Mouse (Mus musculus) embryonic facial prominence, embryonic 15.5 days (tissue): ENCODE measurements around the gene Trp53inp2. TPM values are rescaled to one million over a fixed set of nuclear protein-coding genes. Genes with fewer than 3 reads are reported as not detected.

ENCODE experiments used
- microRNA counts: library from miRNA; unstranded; fragments of <30 nt; microRNA quantifications from one replicate; lab custom pipeline; 2016
- microRNA-seq: library from miRNA; unstranded; fragments of <30 nt; microRNA quantifications from one replicate; pipeline ENCODE4, GENCODE M21; 2016; ENCODE audit warnings: borderline number of aligned reads
- polyA plus RNA-seq: library from polyadenylated mRNA; unstranded; fragments of >200 nt; fragmentation: Nextera tagmentation; extraction: Ambion mirVana; gene quantifications from 2 replicates; pipeline ENCODE4 v1.2.1, GENCODE M21; 2015

Gene Trp53inp2
- polyA plus RNA-seq, 1 experiment from 2014 or later = 26.0 TPM

MicroRNAs encoded within 50 kb of the gene (microRNA counts, 519-probe panel; counts per million panel counts)
- microRNA mmu-miR-695 (lab: Ali Mortazavi, UCI) = 2,097 counts per million, percentile 44 among the panel's probes with 10 or more counts

Small RNAs within 50 kb of the gene (microRNA-seq; reads per million reads assigned to microRNA genes)
- gene Mir695 = not detected

Other genes starting within 250 kb of the Trp53inp2 start
- gene Itch, start 247.6 kb upstream of the Trp53inp2 start, polyA plus RNA-seq = 52.0 and 52.6 TPM in 2 replicates
- gene Dynlrb1, start 144.5 kb upstream of the Trp53inp2 start, polyA plus RNA-seq = 477 and 481 TPM in 2 replicates
- 270 and 276 TPM in 2 replicates for gene Map1lc3a, start 104.8 kb upstream of the Trp53inp2 start, polyA plus RNA-seq
- 40.6 and 44.9 TPM in 2 replicates for gene Pigu, start 23.6 kb upstream of the Trp53inp2 start, polyA plus RNA-seq
- 16.9 and 19.9 TPM in 2 replicates for gene Ncoa6, start 92.8 kb downstream of the Trp53inp2 start, polyA plus RNA-seq
- gene Acss2, start 136.9 kb downstream of the Trp53inp2 start, polyA plus RNA-seq = 14.5 and 14.9 TPM in 2 replicates
- gene Ggt7, start 137.2 kb downstream of the Trp53inp2 start, polyA plus RNA-seq = 13.5 and 17.8 TPM in 2 replicates
- gene Gss, start 211.8 kb downstream of the Trp53inp2 start, polyA plus RNA-seq = 31.0 and 33.0 TPM in 2 replicates
- gene Myh7b, start 230.2 kb downstream of the Trp53inp2 start, polyA plus RNA-seq = 1.7 and 2.2 TPM in 2 replicates